Mouse (Mus musculus): ENCODE results near the gene Kat5. TPM values are rescaled to one million over a fixed set of nuclear protein-coding genes. Genes with fewer than 3 reads are reported as not detected.

Kat5 gene
- 53.5 and 58.8 TPM in 2 replicates for polyA plus RNA-seq (2015; fragmentation: Nextera tagmentation; extraction: Ambion mirVana)

GRCm38 (mm10) chr19:5609547-5610404 lies at the start of gene Kat5:
TSS of gene Kat5 (minus strand) at chr19:5610237.
- no peaks in the 10 kb centered on the region for H3K9me3 ChIP-seq (replicated peaks)
- H3K4me2 ChIP-seq: peak within 1 kb of the TSS; percentile 77
- peaks cover 25% of the 10 kb centered on the region for H3K4me1 ChIP-seq
- H3K27ac ChIP-seq: peak within 1 kb of the TSS; percentile 99
- H3K27me3 ChIP-seq: peaks cover 4% of the 10 kb centered on the region; the same call in 1 of the 2 replicates
- WGBS: under 1% methylated on average over 55 of the region's 55 CpGs
- peaks cover 43% of the 10 kb centered on the region for H3K36me3 ChIP-seq
- H3K4me3 ChIP-seq (replicated peaks): peak within 1 kb of the TSS; percentile 85
- peak; percentile 94 for ATAC-seq (replicated peaks; ENCODE audit: low FRiP score)
- H3K9ac ChIP-seq: peak within 1 kb of the TSS; percentile 86

- peak overlapping the region; percentile 33; the same call in 1 of the 2 replicates for H3K9ac ChIP-seq
- H3K27me3 ChIP-seq: peaks cover 11% of the 10 kb centered on the region
- peaks cover 25% of the 10 kb centered on the region for H3K4me1 ChIP-seq
- peak overlapping the region; percentile 73 for H3K4me2 ChIP-seq
- peaks cover 73% of the 10 kb centered on the region for H3K36me3 ChIP-seq
- no peaks in the 10 kb centered on the region for H3K9me3 ChIP-seq (replicated peaks)
- 23% methylated on average over 43 of the region's 43 CpGs for WGBS
- H3K4me3 ChIP-seq (replicated peaks): peak overlapping the region; percentile 44
- no peak overlapping the region for H3K27ac ChIP-seq
- ATAC-seq (replicated peaks; ENCODE audit: low FRiP score): no peak
Measured at GRCm38 (mm10) chr19:5654720-5655298, 44.8 kb upstream of the Kat5 start.

- H3K9ac ChIP-seq: peak overlapping the region; percentile 33; the same call in 1 of the 2 replicates
- H3K27ac ChIP-seq: no peak overlapping the region
- peak overlapping the region; percentile 73 for H3K4me2 ChIP-seq
- H3K4me3 ChIP-seq (replicated peaks): peak overlapping the region; percentile 44
- H3K4me1 ChIP-seq: peaks cover 32% of the 10 kb centered on the region
- peaks cover 11% of the 10 kb centered on the region for H3K27me3 ChIP-seq
- no peaks in the 10 kb centered on the region for H3K9me3 ChIP-seq (replicated peaks)
- H3K36me3 ChIP-seq: peaks cover 68% of the 10 kb centered on the region
- peak; percentile 71 for ATAC-seq (replicated peaks; ENCODE audit: low FRiP score)
- WGBS: 9% methylated on average over 62 of the region's 62 CpGs
Measured at GRCm38 (mm10) chr19:5653969-5654719, 44.1 kb upstream of the Kat5 start.

GRCm38 (mm10) chr19:5652570-5652969 lies 42.5 kb upstream of the Kat5 start:
- WGBS: 89% methylated on average over 6 of the region's 6 CpGs
- Histone ChIP-seq H3K9ac (no peak overlapping the region), H3K4me3 (replicated peaks) (no peak overlapping the region), H3K4me1 (peaks cover 44% of the 10 kb centered on the region), H3K9me3 (replicated peaks) (no peaks in the 10 kb centered on the region), H3K36me3 (peaks cover 60% of the 10 kb centered on the region), H3K4me2 (no peak overlapping the region), H3K27ac (no peak overlapping the region), H3K27me3 (peaks cover 11% of the 10 kb centered on the region)
- ATAC-seq (replicated peaks; ENCODE audit: low FRiP score): no peak

- Histone ChIP-seq H3K4me1 (peaks cover 40% of the 10 kb centered on the region), H3K4me3 (replicated peaks) (no peak overlapping the region), H3K9me3 (replicated peaks) (no peaks in the 10 kb centered on the region), H3K9ac (no peak overlapping the region), H3K27ac (no peak overlapping the region), H3K36me3 (peaks cover 62% of the 10 kb centered on the region), H3K27me3 (peaks cover 11% of the 10 kb centered on the region), H3K4me2 (no peak overlapping the region)
- ATAC-seq (replicated peaks; ENCODE audit: low FRiP score): no peak
- 66% methylated on average over 12 of the region's 13 CpGs for WGBS
Measured at GRCm38 (mm10) chr19:5651502-5652274, 41.7 kb upstream of the Kat5 start.

GRCm38 (mm10) chr19:5649298-5649741 lies 39.3 kb upstream of the Kat5 start:
- Histone ChIP-seq H3K9me3 (replicated peaks) (no peaks in the 10 kb centered on the region), H3K27ac (peak overlapping the region; percentile 90), H3K27me3 (peaks cover under 1% of the 10 kb centered on the region; the same call in 1 of the 2 replicates), H3K9ac (peak overlapping the region; percentile 37), H3K4me1 (peaks cover 30% of the 10 kb centered on the region), H3K4me3 (replicated peaks) (peak overlapping the region; percentile 30), H3K4me2 (peak overlapping the region; percentile 59), H3K36me3 (peaks cover 69% of the 10 kb centered on the region)
- peak; percentile 37 for ATAC-seq (replicated peaks; ENCODE audit: low FRiP score)
- WGBS: 43% methylated on average over 6 of the region's 6 CpGs

GRCm38 (mm10) chr19:5648401-5649297 lies 38.6 kb upstream of the Kat5 start:
- Histone ChIP-seq H3K4me1 (peaks cover 23% of the 10 kb centered on the region), H3K27me3 (no peaks in the 10 kb centered on the region), H3K9ac (peak overlapping the region; percentile 37), H3K9me3 (replicated peaks) (no peaks in the 10 kb centered on the region), H3K36me3 (peaks cover 75% of the 10 kb centered on the region), H3K4me2 (peak overlapping the region; percentile 59), H3K27ac (peak overlapping the region; percentile 90), H3K4me3 (replicated peaks) (peak overlapping the region; percentile 30)
- 13% methylated on average over 26 of the region's 26 CpGs for WGBS
- ATAC-seq (replicated peaks; ENCODE audit: low FRiP score): peak; percentile 88

GRCm38 (mm10) chr19:5647791-5648190 lies 37.8 kb upstream of the Kat5 start:
- ATAC-seq (replicated peaks; ENCODE audit: low FRiP score): no peak
- H3K4me1 ChIP-seq: peaks cover 23% of the 10 kb centered on the region
- H3K36me3 ChIP-seq: peaks cover 78% of the 10 kb centered on the region
- no peaks in the 10 kb centered on the region for H3K27me3 ChIP-seq
- H3K9me3 ChIP-seq (replicated peaks): no peaks in the 10 kb centered on the region
- no peak overlapping the region for H3K9ac ChIP-seq
- H3K27ac ChIP-seq: peak overlapping the region; percentile 90
- 93% methylated on average over 6 of the region's 6 CpGs for WGBS
- no peak overlapping the region for H3K4me3 ChIP-seq (replicated peaks)
- H3K4me2 ChIP-seq: no peak overlapping the region

- Histone ChIP-seq H3K9me3 (replicated peaks) (no peaks in the 10 kb centered on the region), H3K4me1 (peaks cover 23% of the 10 kb centered on the region), H3K27me3 (no peaks in the 10 kb centered on the region), H3K36me3 (peaks cover 78% of the 10 kb centered on the region), H3K27ac (no peak overlapping the region), H3K9ac (no peak overlapping the region), H3K4me2 (no peak overlapping the region), H3K4me3 (replicated peaks) (no peak overlapping the region)
- ATAC-seq (replicated peaks; ENCODE audit: low FRiP score): no peak
- 90% methylated on average over 8 of the region's 8 CpGs for WGBS
Measured at GRCm38 (mm10) chr19:5646731-5647330, 36.8 kb upstream of the Kat5 start.

GRCm38 (mm10) chr19:5645280-5645679 lies 35.2 kb upstream of the Kat5 start:
- WGBS: 97% methylated on average over 9 of the region's 9 CpGs
- no peak for ATAC-seq (replicated peaks; ENCODE audit: low FRiP score)
- no peaks in the 10 kb centered on the region for H3K27me3 ChIP-seq
- no peak overlapping the region for H3K9ac ChIP-seq
- H3K9me3 ChIP-seq (replicated peaks): no peaks in the 10 kb centered on the region
- H3K4me1 ChIP-seq: peaks cover 30% of the 10 kb centered on the region
- peaks cover 78% of the 10 kb centered on the region for H3K36me3 ChIP-seq
- H3K4me2 ChIP-seq: no peak overlapping the region
- no peak overlapping the region for H3K27ac ChIP-seq
- H3K4me3 ChIP-seq (replicated peaks): no peak overlapping the region

All from kidney, embryonic 15.5 days (tissue).